Mouse (Mus musculus) embryo, embryonic 9.5 days (tissue): ENCODE data around the gene Mgea5.

Experiments used
- DNase-seq: peaks from one replicate; pipeline ENCODE4 v3.0.0-alpha.2; 2017; ENCODE audit errors: extremely low spot score

Mgea5 gene

GRCm38 (mm10) chr19:45731658-45732057 lies 52.0 kb downstream of the Mgea5 start:
- DNase-seq = no peak

GRCm38 (mm10) chr19:45730042-45730441 lies 53.6 kb downstream of the Mgea5 start:
- no peak for DNase-seq

GRCm38 (mm10) chr19:45727231-45727630 lies 56.4 kb downstream of the Mgea5 start:
- DNase-seq = no peak

GRCm38 (mm10) chr19:45725677-45726277 lies 57.9 kb downstream of the Mgea5 start:
- DNase-seq = peak; percentile 29

- no peak for DNase-seq
These were observed 61.4 kb downstream of the Mgea5 start for GRCm38 (mm10) chr19:45722188-45722587.

DNA sequence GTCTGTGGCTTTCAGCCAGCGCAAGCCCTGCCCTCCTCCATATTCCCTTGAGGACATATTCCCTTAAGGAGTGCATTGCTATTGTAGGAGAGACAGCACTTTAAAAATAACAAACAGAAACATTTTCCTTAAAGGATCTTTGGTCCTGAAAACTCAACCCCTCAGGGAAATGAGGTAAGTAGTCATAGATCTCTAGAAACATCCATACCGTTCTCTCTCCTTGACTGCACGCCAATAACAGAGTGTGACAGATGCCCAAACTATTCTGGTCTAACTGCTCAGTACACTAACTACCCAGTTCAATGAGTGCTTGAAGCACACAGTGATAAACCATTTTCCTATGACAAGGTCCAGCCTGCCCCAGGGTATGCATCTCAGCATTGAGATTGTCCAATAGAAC lies 65.4 kb downstream of the Mgea5 start:
- no peak for DNase-seq

GRCm38 (mm10) chr19:45717493-45718220 lies 66.0 kb downstream of the Mgea5 start:
- DNase-seq = peak; percentile 69

- no peak for DNase-seq
These were observed 74.9 kb downstream of the Mgea5 start for GRCm38 (mm10) chr19:45708704-45709103.
